Mouse (Mus musculus): Measurements from ENCODE around the gene Otx1. TPM values are rescaled to one million over a fixed set of nuclear protein-coding genes. Genes with fewer than 3 reads are reported as not detected.

Otx1 gene
- total and polyA plus RNA-seq, 2 experiments: not detected

- Histone ChIP-seq H3K36me3 (ENCODE audit: control insufficient read depth, insufficient read depth, low read length) (no peaks in the 10 kb centered on the region), H3K27ac (replicated peaks; ENCODE audit: insufficient read depth, low read depth, low read length) (no peak overlapping the region), H3K4me1 (ENCODE audit: control insufficient read depth, insufficient read depth, low read length) (no peaks in the 10 kb centered on the region; the same call in 1 of the 2 replicates), H3K79me2 (ENCODE audit: control insufficient read depth, insufficient read depth, low read length) (no peaks in the 10 kb centered on the region), H3K27me3 (ENCODE audit: control insufficient read depth, insufficient read depth, low read length) (peaks cover 46% of the 10 kb centered on the region), H3K4me3 (ENCODE audit: insufficient read depth, low read depth, low read length) (no peak overlapping the region), H3K9ac (ENCODE audit: low read depth, low read length) (no peak overlapping the region)
- 3% methylated on average over 47 of the region's 47 CpGs for WGBS
- TF ChIP-seq CTCF (IDR thresholded peaks at IDR 0.05; ENCODE audit: low read depth, low read length): no peak
- TF ChIP-seq POLR2A (IDR thresholded peaks at IDR 0.05; ENCODE audit: extremely low read depth, insufficient read depth, low read length): no peak
- peak; percentile 20 for DNase-seq (ENCODE audit: extremely low read depth, low read depth, low spot score)
Observed at GRCm38 (mm10) chr11:21993597-21994376, 8.9 kb downstream of the Otx1 start.

GRCm38 (mm10) chr11:21992761-21993596 lies 9.7 kb downstream of the Otx1 start:
- DNase-seq (ENCODE audit: extremely low read depth, low read depth, low spot score): no peak
- TF ChIP-seq POLR2A (IDR thresholded peaks at IDR 0.05; ENCODE audit: extremely low read depth, insufficient read depth, low read length) (no peak), CTCF (IDR thresholded peaks at IDR 0.05; ENCODE audit: low read depth, low read length) (no peak)
- Histone ChIP-seq H3K4me3 (ENCODE audit: insufficient read depth, low read depth, low read length) (no peak overlapping the region), H3K9ac (ENCODE audit: low read depth, low read length) (no peak overlapping the region), H3K36me3 (ENCODE audit: control insufficient read depth, insufficient read depth, low read length) (no peaks in the 10 kb centered on the region), H3K79me2 (ENCODE audit: control insufficient read depth, insufficient read depth, low read length) (no peaks in the 10 kb centered on the region), H3K27ac (replicated peaks; ENCODE audit: insufficient read depth, low read depth, low read length) (no peak overlapping the region), H3K27me3 (ENCODE audit: control insufficient read depth, insufficient read depth, low read length) (peaks cover 44% of the 10 kb centered on the region), H3K4me1 (ENCODE audit: control insufficient read depth, insufficient read depth, low read length) (no peaks in the 10 kb centered on the region; the same call in 1 of the 2 replicates)
- WGBS: 7% methylated on average over 96 of the region's 96 CpGs

- no peak overlapping the region for H3K9ac ChIP-seq (ENCODE audit: low read depth, low read length)
- H3K27ac ChIP-seq (replicated peaks; ENCODE audit: insufficient read depth, low read depth, low read length): no peak overlapping the region
- peaks cover 17% of the 10 kb centered on the region for H3K27me3 ChIP-seq (ENCODE audit: control insufficient read depth, insufficient read depth, low read length)
- H3K79me2 ChIP-seq (ENCODE audit: control insufficient read depth, insufficient read depth, low read length): no peaks in the 10 kb centered on the region
- H3K4me1 ChIP-seq (ENCODE audit: control insufficient read depth, insufficient read depth, low read length): no peaks in the 10 kb centered on the region
- H3K36me3 ChIP-seq (ENCODE audit: control insufficient read depth, insufficient read depth, low read length): no peaks in the 10 kb centered on the region
- H3K4me3 ChIP-seq (ENCODE audit: insufficient read depth, low read depth, low read length): no peak overlapping the region
- no peak for DNase-seq (ENCODE audit: extremely low read depth, low read depth, low spot score)
- WGBS: 77% methylated on average over 1 of the region's 1 CpGs
- TF ChIP-seq POLR2A (IDR thresholded peaks at IDR 0.05; ENCODE audit: extremely low read depth, insufficient read depth, low read length) (no peak), CTCF (IDR thresholded peaks at IDR 0.05; ENCODE audit: low read depth, low read length) (no peak)
Observed at GRCm38 (mm10) chr11:21988398-21988946, 14.2 kb downstream of the Otx1 start.

- 81% methylated on average over 1 of the region's 1 CpGs for WGBS
- H3K27me3 ChIP-seq (ENCODE audit: control insufficient read depth, insufficient read depth, low read length): peaks cover 8% of the 10 kb centered on the region; the same call in 1 of the 2 replicates
Observed at GRCm38 (mm10) chr11:21985118-21985517, 17.6 kb downstream of the Otx1 start.

GRCm38 (mm10) chr11:21974005-21974531 lies 28.6 kb downstream of the Otx1 start:
- Histone ChIP-seq H3K9ac (ENCODE audit: low read depth, low read length) (no peak overlapping the region), H3K4me1 (ENCODE audit: control insufficient read depth, insufficient read depth, low read length) (no peaks in the 10 kb centered on the region), H3K4me3 (ENCODE audit: insufficient read depth, low read depth, low read length) (no peak overlapping the region), H3K79me2 (ENCODE audit: control insufficient read depth, insufficient read depth, low read length) (no peaks in the 10 kb centered on the region), H3K27me3 (ENCODE audit: control insufficient read depth, insufficient read depth, low read length) (no peaks in the 10 kb centered on the region), H3K36me3 (ENCODE audit: control insufficient read depth, insufficient read depth, low read length) (no peaks in the 10 kb centered on the region), H3K27ac (replicated peaks; ENCODE audit: insufficient read depth, low read depth, low read length) (no peak overlapping the region)
- TF ChIP-seq POLR2A (IDR thresholded peaks at IDR 0.05; ENCODE audit: extremely low read depth, insufficient read depth, low read length): no peak
- peak; percentile 56 for TF ChIP-seq CTCF (IDR thresholded peaks at IDR 0.05; ENCODE audit: low read depth, low read length)
- DNase-seq (ENCODE audit: extremely low read depth, low read depth, low spot score): peak; percentile 28
- 72% methylated on average over 5 of the region's 5 CpGs for WGBS

More at GRCm38 (mm10) chr11:21985118-21985517, 17.6 kb downstream of the Otx1 start:
- DNase-seq (ENCODE audit: extremely low read depth, low read depth, low spot score): no peak
- Histone ChIP-seq H3K79me2 (ENCODE audit: control insufficient read depth, insufficient read depth, low read length) (no peaks in the 10 kb centered on the region), H3K4me1 (ENCODE audit: control insufficient read depth, insufficient read depth, low read length) (no peaks in the 10 kb centered on the region), H3K4me3 (ENCODE audit: insufficient read depth, low read depth, low read length) (no peak overlapping the region), H3K36me3 (ENCODE audit: control insufficient read depth, insufficient read depth, low read length) (no peaks in the 10 kb centered on the region), H3K9ac (ENCODE audit: low read depth, low read length) (no peak overlapping the region), H3K27ac (replicated peaks; ENCODE audit: insufficient read depth, low read depth, low read length) (no peak overlapping the region)
- no peak for TF ChIP-seq CTCF (IDR thresholded peaks at IDR 0.05; ENCODE audit: low read depth, low read length)
- no peak for TF ChIP-seq POLR2A (IDR thresholded peaks at IDR 0.05; ENCODE audit: extremely low read depth, insufficient read depth, low read length)

All from liver, adult 2 months (tissue).